Mouse (Mus musculus) retina, postnatal 7 days (tissue): ENCODE data around the gene Lama1.
A peak's percentile ranks its signal among the peaks of the same experiment; 100 is the strongest.
"Not testable (repeated sequence)": the region's sequence is repeated elsewhere in the genome, so short reads cannot be mapped to it uniquely, and the experiment has no call there.

Experiments used
- DNase-seq: peaks from one replicate; pipeline ENCODE4 v3.0.0-alpha.2; 2012; ENCODE audit warnings: low read depth, low spot score

The Lama1 gene

DNA sequence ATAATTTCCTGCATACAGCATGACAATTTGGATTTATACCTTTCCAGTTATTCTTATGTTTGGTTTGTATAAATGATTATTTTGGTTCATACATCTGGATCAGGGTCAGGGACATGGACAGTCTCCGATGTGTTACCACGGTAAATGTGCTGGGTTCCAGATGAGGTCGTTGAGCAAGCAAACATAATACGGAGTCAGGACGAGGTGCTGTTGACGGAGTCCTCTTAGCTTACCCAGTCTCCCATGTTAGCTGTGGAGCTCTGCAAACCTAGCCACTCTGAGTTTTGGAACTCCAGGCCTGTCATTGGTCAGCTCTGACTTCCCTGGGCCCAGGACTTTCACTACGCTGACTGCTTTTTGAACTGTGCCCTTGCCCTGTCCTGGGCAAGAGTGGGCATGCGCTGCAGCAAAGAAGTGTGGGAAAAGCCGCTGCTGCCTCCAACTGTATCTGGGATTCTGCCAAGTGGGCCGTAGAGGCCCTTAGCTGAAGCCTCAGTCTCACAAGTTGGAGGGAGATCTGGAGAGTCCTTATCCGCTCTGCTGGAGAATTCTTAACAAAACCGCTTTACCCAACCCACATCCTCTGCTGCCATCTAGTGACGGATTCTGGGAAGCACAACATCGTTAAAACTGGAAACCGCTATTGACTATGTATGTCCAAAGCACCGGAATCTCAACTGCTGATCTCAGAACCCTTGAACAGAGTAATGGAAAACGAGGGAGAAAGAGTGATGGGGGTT is 140.5 kb downstream of the Lama1 start:
- peak; percentile 78 for DNase-seq

DNA sequence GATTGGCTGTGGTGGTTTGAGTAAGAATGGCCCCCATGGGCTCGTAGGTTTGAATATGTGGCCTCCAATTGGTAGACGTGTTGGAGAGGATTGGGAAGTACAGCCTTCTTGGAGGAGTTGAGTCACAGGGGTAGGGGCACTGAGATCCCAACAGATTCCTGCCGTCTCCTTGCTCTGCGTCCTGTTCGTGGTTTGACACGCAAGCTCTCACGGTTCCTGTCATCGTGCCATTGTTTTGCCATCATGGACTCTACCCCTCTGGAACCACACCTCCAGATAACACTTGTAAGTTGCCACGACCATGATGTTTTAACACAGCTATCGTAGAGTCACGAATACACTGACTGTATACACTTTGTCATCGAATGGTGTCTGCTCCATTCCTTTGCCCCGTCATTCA is 141.9 kb downstream of the Lama1 start:
- DNase-seq, result no peak

DNA sequence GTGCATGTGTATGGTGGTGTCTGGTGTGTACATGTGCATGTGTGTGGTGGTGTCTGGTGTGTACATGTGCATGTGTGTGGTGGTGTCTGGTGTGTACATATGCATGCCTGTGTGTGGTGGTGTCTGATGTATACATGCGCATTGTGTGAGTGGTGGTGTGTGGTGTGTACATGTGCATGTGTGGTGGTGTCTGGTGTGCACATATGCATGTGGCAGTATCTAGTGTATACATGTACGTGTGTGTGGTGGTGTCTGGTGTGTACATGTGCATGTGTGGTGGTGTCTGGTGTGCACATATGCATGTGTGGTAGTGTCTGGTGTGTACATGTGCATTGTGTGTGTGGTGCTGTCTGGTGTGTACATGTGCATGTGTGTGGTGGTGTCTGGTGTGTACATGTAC is 144.4 kb downstream of the Lama1 start:
- DNase-seq, result not testable (repeated sequence)

DNA sequence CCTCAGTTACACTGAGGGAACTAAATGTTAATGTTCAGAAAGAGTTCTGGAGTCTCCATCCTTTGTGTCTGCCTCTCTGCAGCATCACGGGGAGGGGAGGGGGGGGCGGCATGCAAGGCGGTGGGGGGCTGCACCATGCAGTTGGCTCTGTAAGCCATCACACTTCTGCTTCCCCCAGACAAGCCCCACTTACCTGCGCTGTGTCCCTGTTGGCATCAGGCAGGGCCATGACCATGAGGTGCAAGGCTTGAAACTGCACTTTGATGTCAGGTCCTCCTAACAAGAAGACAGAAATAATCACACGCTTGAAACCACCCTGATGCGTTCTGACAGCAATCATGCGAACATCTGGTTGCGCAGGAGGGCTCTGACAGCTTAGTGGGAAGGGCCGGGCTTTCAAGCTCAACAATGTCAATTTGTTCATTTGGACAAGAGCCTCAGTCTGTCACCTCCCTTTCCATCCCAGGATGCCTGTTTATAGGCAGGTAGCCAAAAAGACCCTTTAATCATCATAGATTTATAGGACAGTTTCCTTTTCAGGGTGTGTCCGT is 164.1 kb downstream of the Lama1 start:
- no peak for DNase-seq

DNA sequence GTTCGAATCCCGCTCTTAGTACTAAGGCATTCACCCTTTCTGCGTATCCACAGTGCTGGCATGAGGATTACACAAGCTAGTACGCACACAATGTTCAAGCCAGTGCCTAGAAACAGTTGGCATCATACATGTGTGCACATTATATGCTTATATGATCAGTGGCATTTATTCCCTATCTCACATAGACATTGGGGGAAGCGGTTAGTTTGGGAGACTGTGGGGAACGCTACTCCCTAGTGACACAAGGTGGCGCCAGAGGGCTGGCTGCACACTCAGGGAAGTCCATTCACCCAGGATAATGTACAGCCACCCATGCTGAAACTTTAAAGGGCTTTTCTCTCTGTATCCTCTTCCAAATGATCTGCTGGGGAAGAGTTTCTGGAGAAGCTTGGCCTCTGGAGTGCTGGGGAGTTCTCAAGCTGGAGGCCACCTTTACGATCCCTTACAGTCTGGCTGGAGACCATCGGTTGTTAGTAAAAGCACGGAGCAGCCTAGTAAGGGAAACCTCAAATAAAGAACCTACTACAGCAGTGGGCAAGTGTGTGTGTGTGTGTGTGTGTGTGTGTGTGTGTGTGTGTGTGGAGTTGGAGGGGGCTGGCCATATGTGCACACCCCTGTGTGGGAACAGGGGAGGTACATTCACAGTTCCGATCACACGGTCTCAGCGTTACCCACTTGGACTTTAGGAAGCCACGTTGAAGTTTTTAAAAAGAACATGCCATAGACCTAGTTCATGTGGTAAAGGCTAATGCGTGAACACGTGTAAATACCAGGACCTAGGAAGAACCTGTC is 164.9 kb downstream of the Lama1 start:
- peak; percentile 70 for DNase-seq

DNA sequence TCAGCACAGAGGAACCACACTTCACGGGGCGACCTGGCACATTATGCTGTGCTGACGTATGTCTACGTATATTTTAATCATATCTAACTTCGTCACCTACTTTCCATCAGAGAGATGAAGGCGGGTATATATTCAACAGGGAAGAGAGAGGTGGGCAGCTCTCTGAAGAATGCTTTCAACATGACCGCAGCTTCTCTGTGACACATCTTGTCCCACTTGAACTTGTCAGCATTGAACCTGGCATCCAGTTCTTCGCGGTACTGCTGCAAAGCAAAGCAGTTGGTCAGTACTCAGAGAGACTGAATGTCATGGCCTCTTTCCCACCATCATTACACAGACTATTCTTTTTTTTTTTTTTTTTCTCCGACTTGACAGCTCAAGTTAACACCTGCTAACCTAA is 167.3 kb downstream of the Lama1 start:
- no peak for DNase-seq

DNA sequence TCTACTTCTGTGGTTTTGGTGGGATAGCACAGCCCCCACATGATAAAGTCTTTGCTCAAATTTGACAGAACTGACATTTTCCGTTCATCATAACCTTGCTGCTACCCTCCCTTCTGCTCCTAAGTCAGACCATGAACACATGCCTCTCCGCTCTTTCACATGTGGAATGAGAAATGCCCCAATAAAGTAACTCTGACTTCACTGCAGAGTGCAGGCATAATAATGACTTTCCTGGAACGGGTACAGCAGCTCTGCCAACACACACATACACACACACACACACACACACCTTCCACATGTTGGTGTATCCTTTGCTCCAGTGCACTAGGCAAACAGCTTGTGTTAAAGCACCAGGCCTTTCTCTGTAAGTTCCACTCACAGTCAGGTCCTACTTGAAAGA is 167.9 kb downstream of the Lama1 start:
- DNase-seq, result no peak

DNA sequence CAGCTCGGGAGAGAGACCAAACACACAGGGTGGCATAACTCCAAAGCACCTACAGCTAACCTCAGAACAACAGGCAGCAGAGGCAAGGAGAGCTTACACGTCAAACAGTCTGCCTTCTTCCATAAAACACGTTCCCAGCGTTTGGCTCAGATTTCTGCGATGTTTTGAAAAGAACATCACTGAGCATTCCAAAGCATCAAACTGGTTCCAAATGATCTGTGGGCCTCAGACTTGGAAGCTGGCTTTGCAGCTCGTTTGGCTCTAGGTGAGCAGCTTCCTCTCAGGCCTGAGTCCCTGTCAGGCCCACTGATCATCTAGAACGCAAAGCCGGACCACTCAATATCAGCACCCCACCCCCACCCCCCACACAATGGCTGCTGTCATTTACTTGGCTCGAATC is 169.0 kb downstream of the Lama1 start:
- no peak for DNase-seq

DNA sequence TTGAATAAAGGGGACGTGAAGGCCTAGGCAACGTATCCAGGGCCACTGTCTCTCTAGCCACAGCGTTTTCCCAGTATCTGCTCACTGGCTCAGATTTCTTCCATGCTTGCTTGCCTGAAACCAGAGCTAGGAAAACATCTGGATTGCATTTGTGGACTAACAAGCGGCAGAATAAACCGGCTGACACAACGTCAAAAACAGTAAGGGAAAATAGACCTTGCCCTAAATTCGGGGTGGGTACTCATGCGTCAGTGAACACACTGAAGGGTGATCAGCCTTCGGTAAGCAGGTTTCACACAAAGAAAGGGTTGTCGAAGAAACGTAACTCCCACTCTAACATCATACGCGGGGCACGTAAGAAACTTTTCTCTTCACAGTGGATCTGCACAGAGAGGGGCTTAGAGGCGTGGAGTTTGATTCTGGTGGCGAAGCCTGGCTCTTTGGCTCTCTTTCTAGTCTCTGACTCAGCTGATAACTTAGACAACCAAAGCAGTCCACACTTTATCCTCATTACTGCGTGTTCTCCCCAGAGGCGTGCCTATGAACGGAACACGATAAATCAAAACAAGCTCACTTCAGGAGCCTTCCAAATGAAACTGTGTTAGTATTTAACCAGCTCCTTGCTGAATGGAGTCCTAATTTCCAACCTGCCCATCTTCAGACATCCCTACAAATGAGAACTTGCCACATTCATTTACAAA is 169.6 kb downstream of the Lama1 start:
- DNase-seq, result no peak

DNA sequence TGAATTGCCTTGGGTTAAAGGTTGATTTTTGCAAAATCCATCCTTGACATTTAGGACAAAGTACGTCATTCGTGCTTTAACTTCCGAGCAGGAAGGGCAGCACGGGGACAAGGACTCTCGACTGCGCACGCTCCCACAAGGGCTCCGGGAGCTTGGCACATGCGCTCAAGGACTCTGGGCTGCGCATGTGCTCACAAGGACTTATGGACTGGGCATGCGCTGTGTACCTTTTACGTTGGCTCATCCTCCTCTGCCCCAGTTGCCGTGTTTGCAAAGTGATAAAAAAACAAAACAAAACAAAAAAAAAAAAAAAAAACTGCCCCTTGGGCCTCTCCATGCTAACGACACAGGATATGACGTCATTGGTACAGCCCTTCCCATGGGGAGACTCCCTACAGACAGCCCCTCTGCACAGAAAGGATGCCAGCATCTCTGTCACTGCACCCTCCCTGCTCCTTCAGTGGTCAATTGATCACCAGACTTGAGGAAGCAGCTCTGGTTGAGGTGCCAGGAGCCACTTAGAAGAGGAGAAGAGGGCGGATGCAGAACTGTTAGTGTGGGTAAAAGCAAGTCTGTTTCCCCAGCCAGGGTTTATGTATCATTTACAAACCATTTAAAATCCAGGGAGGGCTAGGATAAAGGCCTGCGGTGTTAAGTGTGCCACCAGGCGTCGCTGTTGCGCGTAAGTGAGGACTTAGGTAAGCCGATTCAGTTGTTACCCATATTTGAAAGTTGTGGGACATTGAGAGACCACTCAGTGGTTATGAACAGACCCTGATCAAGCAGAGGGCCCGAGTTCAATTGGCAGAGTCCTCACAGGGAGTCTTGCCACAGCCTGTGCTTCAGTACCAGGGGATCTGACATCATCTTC is 172.9 kb downstream of the Lama1 start:
- peak; percentile 59 for DNase-seq
